Mouse (Mus musculus): ENCODE results near the gene C77080. TPM values are rescaled to one million over a fixed set of nuclear protein-coding genes. Genes with fewer than 3 reads are reported as not detected.

C77080 gene
- polyA plus RNA-seq, 1 experiment from 2014 or later, result 3.6 TPM

- DNase-seq (ENCODE audit: low spot score) (no peak), ATAC-seq (no peak)
- peaks cover 41% of the 10 kb centered on the region for H3K36me3 ChIP-seq (ENCODE audit: control insufficient read depth, insufficient read depth, low read length)
- 100% methylated on average over 1 of the region's 1 CpGs for WGBS
- H3K4me2 ChIP-seq (ENCODE audit: low read length), result no peak overlapping the region
- no peak overlapping the region for H3K27ac ChIP-seq (ENCODE audit: low read depth, low read length)
- H3K4me1 ChIP-seq (ENCODE audit: control insufficient read depth, insufficient read depth, low read length), result peaks cover 9% of the 10 kb centered on the region
- no peak overlapping the region for H3K9ac ChIP-seq (ENCODE audit: low read length)
- no peaks in the 10 kb centered on the region for H3K9me3 ChIP-seq (replicated peaks; ENCODE audit: control insufficient read depth, low read length)
- no peaks in the 10 kb centered on the region for H3K27me3 ChIP-seq (replicated peaks; ENCODE audit: control insufficient read depth, insufficient read depth, low read length)
- no peak overlapping the region for H3K4me3 ChIP-seq (ENCODE audit: low read depth, low read length)
Measured at GRCm38 (mm10) chr4:129194280-129194679, 66.9 kb downstream of the C77080 start.

DNA sequence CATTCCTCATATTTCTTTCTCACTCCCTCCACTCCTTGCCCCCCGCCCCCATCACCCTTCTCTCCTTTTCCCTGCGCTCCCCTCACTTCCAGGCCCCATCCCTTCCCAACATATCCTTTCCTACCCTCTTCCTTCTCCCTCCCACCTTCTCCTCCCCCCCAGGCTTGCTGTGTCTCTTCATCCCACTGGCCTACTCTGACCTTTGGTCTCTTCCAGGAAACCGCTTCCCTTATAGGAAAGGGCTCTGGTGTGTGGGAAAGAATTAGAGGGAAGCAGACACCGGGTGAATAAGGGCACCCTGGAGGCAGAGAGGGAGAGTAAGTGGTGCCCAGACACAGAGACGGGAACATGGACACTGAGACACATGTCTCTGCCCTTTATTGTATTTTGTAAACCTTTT is 69.5 kb downstream of the C77080 start:
- H3K36me3 ChIP-seq (ENCODE audit: control insufficient read depth, insufficient read depth, low read length), result peaks cover 23% of the 10 kb centered on the region
- no peak overlapping the region for H3K9ac ChIP-seq (ENCODE audit: low read length)
- WGBS, result 82% methylated on average over 5 of the region's 5 CpGs
- DNase-seq (ENCODE audit: low spot score), result no peak
- H3K4me3 ChIP-seq (ENCODE audit: low read depth, low read length), result no peak overlapping the region
- H3K27ac ChIP-seq (ENCODE audit: low read depth, low read length), result no peak overlapping the region
- H3K9me3 ChIP-seq (replicated peaks; ENCODE audit: control insufficient read depth, low read length), result no peaks in the 10 kb centered on the region
- H3K4me1 ChIP-seq (ENCODE audit: control insufficient read depth, insufficient read depth, low read length), result peaks cover 12% of the 10 kb centered on the region
- H3K27me3 ChIP-seq (replicated peaks; ENCODE audit: control insufficient read depth, insufficient read depth, low read length), result no peaks in the 10 kb centered on the region
- no peak for ATAC-seq
- no peak overlapping the region for H3K4me2 ChIP-seq (ENCODE audit: low read length)

DNA sequence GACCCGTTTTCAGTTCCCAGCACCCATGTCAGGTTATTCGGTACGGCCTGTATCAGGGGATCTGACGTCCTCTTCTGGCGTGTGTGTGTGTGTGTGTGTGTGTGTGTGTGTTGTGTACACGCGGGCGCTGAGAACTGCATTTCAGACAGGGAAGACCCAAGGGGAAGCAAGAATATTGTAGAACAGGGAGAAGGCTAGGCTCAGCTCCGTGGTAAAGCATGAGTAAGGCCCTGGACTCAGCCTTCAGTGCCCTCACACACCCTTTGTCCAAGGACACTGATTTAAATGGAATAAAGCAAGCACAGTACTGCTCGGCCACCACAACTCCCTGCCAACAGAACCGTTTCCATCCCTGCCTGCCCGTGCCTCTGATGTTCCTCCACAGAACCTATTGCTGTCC is 70.7 kb downstream of the C77080 start:
- Histone ChIP-seq H3K27me3 (replicated peaks; ENCODE audit: control insufficient read depth, insufficient read depth, low read length) (no peaks in the 10 kb centered on the region), H3K4me2 (ENCODE audit: low read length) (peak overlapping the region; percentile 82), H3K4me3 (ENCODE audit: low read depth, low read length) (peak overlapping the region; percentile 77), H3K27ac (ENCODE audit: low read depth, low read length) (peak overlapping the region; percentile 82; the same call in 1 of the 2 replicates), H3K4me1 (ENCODE audit: control insufficient read depth, insufficient read depth, low read length) (peaks cover 12% of the 10 kb centered on the region), H3K9ac (ENCODE audit: low read length) (peak overlapping the region; percentile 88), H3K36me3 (ENCODE audit: control insufficient read depth, insufficient read depth, low read length) (peaks cover 15% of the 10 kb centered on the region), H3K9me3 (replicated peaks; ENCODE audit: control insufficient read depth, low read length) (no peaks in the 10 kb centered on the region)
- ATAC-seq (no peak), DNase-seq (ENCODE audit: low spot score) (peak; percentile 16)
- WGBS, result under 1% methylated on average over 12 of the region's 12 CpGs

DNA sequence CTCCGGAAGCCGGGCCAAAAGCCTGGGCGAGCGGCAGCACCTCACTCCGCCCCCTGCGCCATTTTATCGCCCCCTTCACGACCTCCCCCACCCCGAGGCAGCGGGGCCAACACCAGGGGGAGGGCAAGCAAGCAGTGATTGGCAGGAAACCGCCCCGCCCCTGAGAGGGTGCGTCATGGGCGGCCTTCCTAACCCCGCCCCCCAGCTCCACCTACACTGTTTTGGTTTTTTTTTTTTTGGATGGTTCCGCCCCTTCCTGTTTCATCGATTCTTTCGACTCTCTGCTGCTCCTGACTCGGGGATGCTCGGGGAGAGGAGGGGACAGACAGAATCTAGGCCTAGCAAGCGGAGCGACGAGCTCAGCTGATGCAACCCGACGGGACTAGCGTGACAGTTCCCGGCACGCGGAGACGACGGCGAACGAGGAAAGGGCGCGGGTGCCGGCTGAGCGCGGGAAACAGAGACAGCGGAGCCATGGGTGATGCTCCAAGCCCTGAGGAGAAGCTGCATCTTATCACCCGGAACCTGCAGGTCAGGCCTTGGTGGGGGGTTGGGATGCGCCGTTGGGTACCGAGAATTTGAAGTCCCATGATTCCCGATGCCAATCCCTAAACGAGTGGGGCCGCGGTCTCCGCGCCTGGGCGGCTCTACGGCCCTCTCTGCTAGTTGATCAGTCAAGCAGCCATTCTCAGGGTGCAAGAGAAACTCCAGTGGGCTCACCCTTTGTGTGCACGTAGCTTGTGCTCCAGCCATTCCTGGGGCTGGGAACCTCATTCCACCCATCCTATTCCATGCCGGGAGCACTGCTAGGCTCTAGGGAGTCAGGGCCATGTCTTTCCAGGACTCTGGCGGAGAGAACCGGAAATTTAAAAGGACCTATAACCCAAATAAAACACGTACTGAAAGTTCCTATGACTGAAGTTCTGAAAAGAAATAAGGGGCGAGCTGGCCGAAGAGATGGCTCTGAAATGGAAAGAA is 71.4 kb downstream of the C77080 start, which contains the start of the genes S100pbp and Yars:
S100pbp (minus strand) TSS at position 186 of the 978 bp plus-strand sequence.
Yars (plus strand) TSS at position 219 of the 978 bp plus-strand sequence.
- Histone ChIP-seq H3K9ac (ENCODE audit: low read length) (peak within 1 kb of the TSS; percentile 88), H3K27me3 (replicated peaks; ENCODE audit: control insufficient read depth, insufficient read depth, low read length) (no peaks in the 10 kb centered on the region), H3K27ac (ENCODE audit: low read depth, low read length) (peak within 1 kb of the TSS; percentile 89), H3K36me3 (ENCODE audit: control insufficient read depth, insufficient read depth, low read length) (peaks cover 15% of the 10 kb centered on the region), H3K4me2 (ENCODE audit: low read length) (peak within 1 kb of the TSS; percentile 82), H3K4me1 (ENCODE audit: control insufficient read depth, insufficient read depth, low read length) (peaks cover 12% of the 10 kb centered on the region), H3K9me3 (replicated peaks; ENCODE audit: control insufficient read depth, low read length) (no peaks in the 10 kb centered on the region), H3K4me3 (ENCODE audit: low read depth, low read length) (peak within 1 kb of the TSS; percentile 77)
- under 1% methylated on average over 56 of the region's 58 CpGs for WGBS
- peak; percentile 88 for ATAC-seq
- peak; percentile 99 for DNase-seq (ENCODE audit: low spot score)

DNA sequence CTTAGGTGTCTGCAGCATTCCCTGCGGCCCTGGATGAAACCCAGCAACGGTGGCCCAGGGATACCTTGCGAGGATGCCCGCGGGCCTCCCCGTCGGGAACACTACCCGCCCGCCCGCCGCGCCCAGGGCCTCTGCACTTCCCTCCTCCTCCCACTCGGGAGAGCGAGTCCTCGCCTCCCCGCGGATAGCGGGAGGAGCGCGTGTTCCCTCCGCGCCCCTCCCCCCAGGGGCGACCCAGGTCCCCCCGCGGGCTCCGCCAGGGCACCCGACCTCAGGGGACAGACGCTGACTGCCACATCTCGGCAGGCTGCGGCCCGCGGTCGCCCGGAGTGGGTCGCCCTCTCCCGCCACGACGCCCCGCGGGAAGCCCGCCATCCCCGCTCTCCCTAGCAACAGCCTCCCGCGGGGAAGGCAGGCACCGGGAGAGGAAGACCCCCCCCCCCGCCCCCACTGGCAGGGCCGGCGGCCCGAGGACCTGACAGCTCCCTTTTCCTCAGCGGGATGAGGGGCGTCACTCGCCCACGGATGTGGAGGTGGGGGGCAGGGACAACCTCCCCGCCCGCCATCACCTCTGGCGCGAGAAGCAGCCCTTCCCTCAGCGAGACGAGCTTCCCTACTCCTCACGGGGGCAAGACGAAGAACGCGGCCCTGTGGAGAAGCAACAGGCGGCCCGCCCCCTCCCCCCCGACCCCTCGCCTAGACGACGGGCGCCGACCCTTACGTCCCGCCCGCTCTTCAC is 72.2 kb downstream of the C77080 start:
- ATAC-seq (peak; percentile 76), DNase-seq (ENCODE audit: low spot score) (peak; percentile 66)
- peak overlapping the region; percentile 79 for H3K9ac ChIP-seq (ENCODE audit: low read length)
- H3K4me2 ChIP-seq (ENCODE audit: low read length), result peak overlapping the region; percentile 82
- peak overlapping the region; percentile 77 for H3K4me3 ChIP-seq (ENCODE audit: low read depth, low read length)
- H3K36me3 ChIP-seq (ENCODE audit: control insufficient read depth, insufficient read depth, low read length), result peaks cover 8% of the 10 kb centered on the region; the same call in 1 of the 2 replicates
- no peaks in the 10 kb centered on the region for H3K27me3 ChIP-seq (replicated peaks; ENCODE audit: control insufficient read depth, insufficient read depth, low read length)
- peaks cover 12% of the 10 kb centered on the region for H3K4me1 ChIP-seq (ENCODE audit: control insufficient read depth, insufficient read depth, low read length)
- 1% methylated on average over 54 of the region's 74 CpGs for WGBS
- H3K27ac ChIP-seq (ENCODE audit: low read depth, low read length), result peak overlapping the region; percentile 89
- no peaks in the 10 kb centered on the region for H3K9me3 ChIP-seq (replicated peaks; ENCODE audit: control insufficient read depth, low read length)

DNA sequence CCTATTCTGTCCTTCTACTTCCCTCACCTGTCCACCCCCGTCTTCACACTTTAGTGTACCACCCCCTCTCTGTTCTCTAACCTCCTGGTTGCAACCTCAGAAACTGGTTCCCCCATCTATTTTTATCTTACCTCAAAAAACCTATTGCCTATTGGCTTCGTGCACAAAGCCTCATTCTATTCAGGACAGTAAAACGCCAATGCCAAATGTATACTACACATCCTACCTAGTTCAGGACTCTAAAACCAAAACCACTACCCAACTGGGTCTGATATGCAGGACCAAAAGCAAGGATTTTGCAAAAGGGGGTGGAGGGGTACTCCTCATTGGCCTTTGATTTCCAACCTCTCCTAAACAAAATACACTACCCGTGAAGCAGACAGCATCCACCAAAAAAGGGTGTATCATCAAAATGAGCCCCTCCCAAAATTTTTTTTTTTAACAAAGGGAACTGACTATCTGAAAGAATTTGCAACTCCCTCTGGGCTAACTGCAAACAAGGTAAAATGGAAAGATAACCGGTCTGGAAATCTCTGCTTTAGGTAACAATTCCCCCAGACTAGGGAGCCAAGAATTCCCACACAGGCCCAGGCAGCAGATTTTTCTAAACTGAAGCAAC is 73.1 kb downstream of the C77080 start:
- Histone ChIP-seq H3K9me3 (replicated peaks; ENCODE audit: control insufficient read depth, low read length) (no peaks in the 10 kb centered on the region), H3K9ac (ENCODE audit: low read length) (peak overlapping the region; percentile 79), H3K27me3 (replicated peaks; ENCODE audit: control insufficient read depth, insufficient read depth, low read length) (no peaks in the 10 kb centered on the region), H3K27ac (ENCODE audit: low read depth, low read length) (peak overlapping the region; percentile 89; the same call in 1 of the 2 replicates), H3K4me1 (ENCODE audit: control insufficient read depth, insufficient read depth, low read length) (peaks cover 12% of the 10 kb centered on the region), H3K4me2 (ENCODE audit: low read length) (peak overlapping the region; percentile 82), H3K4me3 (ENCODE audit: low read depth, low read length) (peak overlapping the region; percentile 77), H3K36me3 (ENCODE audit: control insufficient read depth, insufficient read depth, low read length) (peaks cover 6% of the 10 kb centered on the region; the same call in 1 of the 2 replicates)
- ATAC-seq (no peak), DNase-seq (ENCODE audit: low spot score) (no peak)
- WGBS, result 32% methylated on average over 5 of the region's 5 CpGs

DNA sequence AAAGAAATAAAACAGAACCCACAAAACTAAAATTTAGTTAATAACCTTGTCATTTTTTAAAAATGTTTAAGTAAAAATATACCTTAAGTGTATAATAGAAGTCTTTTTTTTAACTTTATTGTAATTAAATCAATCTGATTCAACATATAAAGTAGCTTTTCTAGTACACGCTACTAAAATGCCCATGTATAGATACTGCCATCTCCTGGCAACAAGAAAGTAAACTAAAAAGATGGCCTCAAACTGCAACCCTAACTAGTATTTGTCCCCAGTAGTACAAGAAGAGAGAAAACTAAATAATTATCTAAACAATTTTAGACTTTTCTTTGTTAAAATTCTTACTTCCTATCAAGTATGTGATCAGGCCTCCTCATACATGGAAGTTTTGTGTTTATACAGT is 81.6 kb downstream of the C77080 start:
- Histone ChIP-seq H3K27me3 (replicated peaks; ENCODE audit: control insufficient read depth, insufficient read depth, low read length) (no peaks in the 10 kb centered on the region), H3K4me2 (ENCODE audit: low read length) (no peak overlapping the region), H3K9ac (ENCODE audit: low read length) (no peak overlapping the region), H3K36me3 (ENCODE audit: control insufficient read depth, insufficient read depth, low read length) (peaks cover 54% of the 10 kb centered on the region), H3K4me1 (ENCODE audit: control insufficient read depth, insufficient read depth, low read length) (no peaks in the 10 kb centered on the region), H3K27ac (ENCODE audit: low read depth, low read length) (no peak overlapping the region), H3K4me3 (ENCODE audit: low read depth, low read length) (no peak overlapping the region), H3K9me3 (replicated peaks; ENCODE audit: control insufficient read depth, low read length) (no peaks in the 10 kb centered on the region)
- ATAC-seq, result no peak
- WGBS, result 53% methylated on average over 1 of the region's 1 CpGs
- peak; percentile 58 for DNase-seq (ENCODE audit: low spot score)

DNA sequence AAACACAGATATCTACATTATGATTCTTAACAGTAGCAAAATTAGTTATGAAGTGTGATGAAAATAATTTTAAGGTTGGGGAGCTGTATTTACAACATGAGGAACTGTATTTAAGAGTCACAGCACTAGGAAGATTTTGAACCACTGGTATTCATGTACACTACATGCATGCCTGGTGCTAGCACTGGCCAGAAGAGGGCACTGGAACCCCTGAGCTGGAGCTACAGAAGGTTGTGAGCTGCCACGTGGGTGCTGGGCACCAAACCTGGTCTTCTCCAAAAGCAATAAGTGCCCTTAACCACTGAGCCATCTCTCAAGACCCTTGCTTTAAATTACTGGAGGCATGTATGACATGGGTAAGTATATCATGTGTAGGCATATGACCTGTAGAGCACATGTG is 88.7 kb downstream of the C77080 start:
- Histone ChIP-seq H3K27ac (ENCODE audit: low read depth, low read length) (no peak overlapping the region), H3K9ac (ENCODE audit: low read length) (no peak overlapping the region), H3K4me1 (ENCODE audit: control insufficient read depth, insufficient read depth, low read length) (no peaks in the 10 kb centered on the region), H3K4me3 (ENCODE audit: low read depth, low read length) (no peak overlapping the region), H3K27me3 (replicated peaks; ENCODE audit: control insufficient read depth, insufficient read depth, low read length) (no peaks in the 10 kb centered on the region), H3K4me2 (ENCODE audit: low read length) (no peak overlapping the region), H3K36me3 (ENCODE audit: control insufficient read depth, insufficient read depth, low read length) (peaks cover 56% of the 10 kb centered on the region), H3K9me3 (replicated peaks; ENCODE audit: control insufficient read depth, low read length) (no peaks in the 10 kb centered on the region)
- WGBS, result 83% methylated on average over 1 of the region's 1 CpGs
- DNase-seq (ENCODE audit: low spot score) (no peak), ATAC-seq (no peak)

Data from forebrain, embryonic 14.5 days (tissue).